ENCODE assay signal across 20 mouse cellular contexts in the genomic region with DNA sequence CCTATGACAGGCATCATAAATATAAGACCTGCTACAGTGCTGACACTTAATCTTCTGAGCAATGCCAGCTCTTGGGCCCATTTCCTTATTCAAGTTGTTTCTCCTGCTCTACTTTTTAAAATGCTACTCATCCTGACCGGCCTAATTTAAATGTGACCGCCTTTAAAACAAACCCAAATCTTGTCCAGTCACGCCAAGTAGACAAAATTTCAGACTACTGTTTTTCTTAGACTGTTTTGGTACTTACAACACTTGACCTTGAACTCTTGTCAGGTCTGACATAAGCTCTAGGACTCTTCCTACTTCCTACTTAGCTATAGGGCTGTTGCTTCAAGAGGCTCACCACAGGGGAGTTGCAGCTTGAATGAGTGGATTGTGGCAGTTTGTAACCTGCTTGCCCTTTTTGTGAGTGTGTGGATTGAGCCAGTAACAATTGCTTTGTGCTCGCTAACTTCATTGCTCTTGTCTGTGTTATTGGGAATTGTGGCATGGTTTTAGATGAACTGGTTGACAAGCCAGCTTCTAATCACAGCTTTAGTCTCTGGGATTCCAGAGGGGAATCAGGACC.
DNase-seq lines count a peak whose midpoint lies in the region; ATAC-seq and TF ChIP-seq lines count a peak whose summit lies in the region.
"Had no signal": no experiment of that assay in that cellular context is flagged by ENCODE, and none has a peak within 500 bp of the region (broad histone marks: within the 10 kb centered on the region; RNA-seq: fewer than 3 reads in every experiment).

No protein-coding gene starts in this region.

- H3K9ac ChIP-seq in hindbrain, postnatal 0 days (replicated peaks; ENCODE audit: low read length): no peak overlapping the region
- H3K9ac ChIP-seq in ES-E14 (ENCODE audit: insufficient read depth, low read depth, low read length, poor library complexity, severe bottlenecking): no peak overlapping the region
- H3K9ac ChIP-seq: forebrain, postnatal 0 days; heart, embryonic 13.5 days; hindbrain, embryonic 15.5 days; kidney, embryonic 15.5 days; limb, embryonic 13.5 days; liver, embryonic 15.5 days had no signal

- H3K4me3 ChIP-seq in hindbrain, embryonic 10.5 days: no peak overlapping the region
- no peak overlapping the region for H3K4me3 ChIP-seq in hindbrain, postnatal 0 days (ENCODE audit: low read length)
- no peak overlapping the region for H3K4me3 ChIP-seq in ES-E14 (ENCODE audit: insufficient read depth in 1 of 2, low read depth in 1 of 2, low read length in 2 of 2, poor library complexity in 1 of 2, severe bottlenecking in 1 of 2)
- no peak overlapping the region for H3K4me3 ChIP-seq in lung, adult 2 months (replicated peaks; ENCODE audit: extremely low read depth, low read depth, low read length)
- H3K4me3 ChIP-seq: heart, embryonic 13.5 days; hindbrain, embryonic 15.5 days; kidney, embryonic 15.5 days; limb, embryonic 13.5 days; liver, embryonic 15.5 days had no signal

- no peak for TF ChIP-seq CTCF in hindbrain, postnatal 0 days (IDR thresholded peaks at IDR 0.05; ENCODE audit: low read depth)
- TF ChIP-seq CTCF in lung, adult 2 months (IDR thresholded peaks at IDR 0.05; ENCODE audit: insufficient read depth, low read length): no peak

- TF ChIP-seq POLR2A in lung, adult 2 months (IDR thresholded peaks at IDR 0.05; ENCODE audit: borderline replicate concordance, extremely low read depth, low read depth, low read length): no peak

- ATAC-seq in hindbrain, postnatal 0 days: no peak
- ATAC-seq: forebrain, postnatal 0 days; intestine, postnatal 0 days had no signal

- in situ Hi-C loops in ES-E14 (cut with MboI; ENCODE audit: low sequenced_read_pairs in 2 of 2, unreplicated experiment in 2 of 2): no loop called here

- H3K27ac ChIP-seq in hindbrain, embryonic 10.5 days: no peak overlapping the region
- H3K27ac ChIP-seq in hindbrain, postnatal 0 days: no peak overlapping the region
- no peak overlapping the region for H3K27ac ChIP-seq in ES-E14 (ENCODE audit: insufficient read depth, low read depth, low read length, poor library complexity, severe bottlenecking)
- H3K27ac ChIP-seq: heart, embryonic 13.5 days; hindbrain, embryonic 15.5 days; kidney, embryonic 15.5 days; limb, embryonic 13.5 days; liver, embryonic 15.5 days had no signal

- 57% methylated on average over 4 of the region's 4 CpGs for WGBS in hindbrain, embryonic 10.5 days
- 67% methylated on average over 4 of the region's 4 CpGs for WGBS in hindbrain, postnatal 0 days
- WGBS in lung, adult 2 months: 71% methylated on average over 4 of the region's 4 CpGs

- H3K27me3 ChIP-seq in hindbrain, embryonic 10.5 days (ENCODE audit: insufficient read depth, poor library complexity, severe bottlenecking): no peaks in the 10 kb centered on the region
- H3K27me3 ChIP-seq in hindbrain, postnatal 0 days (ENCODE audit: insufficient read depth, low read length): no peaks in the 10 kb centered on the region
- H3K27me3 ChIP-seq: heart, embryonic 13.5 days; hindbrain, embryonic 15.5 days; kidney, embryonic 15.5 days; liver, embryonic 15.5 days had no signal

- H3K4me2 ChIP-seq in hindbrain, postnatal 0 days (ENCODE audit: low read depth, low read length): no peak overlapping the region
- H3K4me2 ChIP-seq: heart, embryonic 13.5 days; hindbrain, embryonic 15.5 days; kidney, embryonic 15.5 days; limb, embryonic 13.5 days; liver, embryonic 15.5 days had no signal

- H3K36me3 ChIP-seq in hindbrain, embryonic 10.5 days: no peaks in the 10 kb centered on the region
- H3K36me3 ChIP-seq in hindbrain, postnatal 0 days (ENCODE audit: insufficient read depth, low read length): no peaks in the 10 kb centered on the region
- no peaks in the 10 kb centered on the region for H3K36me3 ChIP-seq in ES-E14 (ENCODE audit: control insufficient read depth, insufficient read depth, low read length, poor library complexity, severe bottlenecking)
- H3K36me3 ChIP-seq: heart, embryonic 13.5 days; hindbrain, embryonic 15.5 days; kidney, embryonic 15.5 days; limb, embryonic 13.5 days; liver, embryonic 15.5 days had no signal

- DNase-seq in hindbrain, embryonic 10.5 days (ENCODE audit: low spot score): peak; percentile 35
- DNase-seq in hindbrain, postnatal 0 days (ENCODE audit: low spot score): no peak
- DNase-seq in 416B (ENCODE audit: low read depth) (peak; percentile 66), ES-E14 (ENCODE audit: low read depth, low spot score) (peak; percentile 28)
- DNase-seq in embryo, embryonic 11 days: peak; percentile 41
- DNase-seq in right cerebral cortex, postnatal 4 days: no peak
- DNase-seq in cerebellum, postnatal 4 days (ENCODE audit: low spot score in 2 of 2): no peak
- no peak for DNase-seq in lung, adult 2 months
- DNase-seq: adrenal gland, adult 2 months; forebrain, postnatal 0 days; kidney, postnatal 4 days; lung, postnatal 10 days; right cerebral cortex, adult 18-20 months; thymus, postnatal 25 days had no signal

- H3K9me3 ChIP-seq in hindbrain, embryonic 10.5 days: no peaks in the 10 kb centered on the region
- no peaks in the 10 kb centered on the region for H3K9me3 ChIP-seq in hindbrain, postnatal 0 days (ENCODE audit: low read length)
- H3K9me3 ChIP-seq in ES-E14 (ENCODE audit: control insufficient read depth, insufficient read depth, low read depth, low read length): no peaks in the 10 kb centered on the region
- H3K9me3 ChIP-seq: heart, embryonic 13.5 days; hindbrain, embryonic 15.5 days; kidney, embryonic 15.5 days; limb, embryonic 13.5 days; liver, embryonic 15.5 days had no signal

- H3K4me1 ChIP-seq in hindbrain, embryonic 10.5 days (replicated peaks): peaks cover 26% of the 10 kb centered on the region
- H3K4me1 ChIP-seq in hindbrain, postnatal 0 days (ENCODE audit: insufficient read depth, low read length): peaks cover 22% of the 10 kb centered on the region
- H3K4me1 ChIP-seq in ES-E14 (ENCODE audit: control insufficient read depth in 2 of 2, insufficient read depth in 2 of 2, low read length in 2 of 2, poor library complexity in 1 of 2): peaks cover under 1 to 1% of the 10 kb centered on the region in 2 experiments; a peak in 1 of 4 replicates
- H3K4me1 ChIP-seq in lung, adult 2 months (ENCODE audit: control insufficient read depth, insufficient read depth, low read length): peaks cover 26% of the 10 kb centered on the region
- H3K4me1 ChIP-seq: liver, embryonic 15.5 days had no signal

TF ChIP-seq in ES-E14, 5 proteins besides CTCF, POLR2A, EP300 and RAD21:
- TF ChIP-seq ZC3H11A (IDR thresholded peaks at IDR 0.05; ENCODE audit: borderline replicate concordance, low read depth, low read length): no peak
- no peak for TF ChIP-seq HCFC1 (IDR thresholded peaks at IDR 0.05; ENCODE audit: borderline replicate concordance, insufficient read depth, low read length)
- TF ChIP-seq MAFK (IDR thresholded peaks at IDR 0.05; ENCODE audit: insufficient read depth, low read depth, low read length): peak; percentile 91
- TF ChIP-seq CHD2 (IDR thresholded peaks at IDR 0.05; ENCODE audit: low read depth, low read length): no peak
- no peak for TF ChIP-seq ZNF384 (IDR thresholded peaks at IDR 0.05; ENCODE audit: low read depth, low read length)

Comparison
In these comparisons a context has a peak if more than half of its experiments do, and no peak if none do; other contexts are left out.
1. DNase-seq: peak in hindbrain, embryonic 10.5 days (single experiment), 416B (single experiment), ES-E14 (single experiment) and embryo, embryonic 11 days (single experiment); none in hindbrain, postnatal 0 days (single experiment), right cerebral cortex, postnatal 4 days (single experiment), cerebellum, postnatal 4 days (0 of 2) and lung, adult 2 months (single experiment).